8 mouse cellular contexts compared by ENCODE assay signal in genomic region chr7:135403416-135403815, GRCm38 (mm10). TPM values are rescaled to one million over a fixed set of nuclear protein-coding genes. Genes with fewer than 3 reads are reported as not detected.
DNase-seq lines count a peak whose midpoint lies in the region; ATAC-seq lines count a peak whose summit lies in the region.

No protein-coding gene starts in this region.

- no peaks in the 10 kb centered on the region for H3K27me3 ChIP-seq in splenic B cell, adult 2 months (ENCODE audit: control insufficient read depth, insufficient read depth, low read length, poor library complexity, severe bottlenecking)

- H3K36me3 ChIP-seq in splenic B cell, adult 2 months (ENCODE audit: control insufficient read depth, insufficient read depth, low read length, poor library complexity, severe bottlenecking): no peaks in the 10 kb centered on the region

- DNase-seq in heart, adult 11 months: peak; percentile 85
- DNase-seq in heart, postnatal 25 days (ENCODE audit: low spot score): no peak
- peak; percentile 62 to 75 for DNase-seq in adrenal gland, adult 18-20 months (ENCODE audit: low spot score in 2 of 2)
- peak; percentile 90 for DNase-seq in embryo, embryonic 11 days
- DNase-seq in heart, postnatal 10 days: peak; percentile 68 to 83
- DNase-seq in layer of hippocampus, postnatal 10 days (ENCODE audit: low spot score in 2 of 2): peak; percentile 86 to 89
- DNase-seq in splenic B cell, adult 2 months (ENCODE audit: low read depth, low spot score): peak; percentile 55

- ATAC-seq in megakaryocyte, adult 5-6 weeks (ENCODE audit: poor library complexity, severe bottlenecking): 0 out of 2 replicates have a peak, but pooled peaks have one; percentile 35

- intact Hi-C loops in heart, postnatal 25 days (cut with DNase I): loop anchor here (1.0 to 5.0 kb wide), 3 partner anchors 62 to 229 kb away; no protein-coding TSS in a partner anchor
- intact Hi-C loops in heart, postnatal 10 days (cut with DNase I): loop anchor here (1.0 to 10.0 kb wide), 4 partner anchors 63 to 334 kb away; no protein-coding TSS in a partner anchor

RNA-seq across cellular contexts. Expression of gene Foxi2, which starts 6.7 kb away (rescaled TPM):
- total RNA-seq in heart, postnatal 25 days (2021): not detected
- not detected for total RNA-seq in adrenal gland, adult 18-20 months (2021)
- total RNA-seq in heart, postnatal 10 days (2021): not detected
- not detected for total RNA-seq in layer of hippocampus, postnatal 10 days (2021)
- total RNA-seq in megakaryocyte, adult 5-6 weeks (2015): not detected in 2 replicates
- total RNA-seq in megakaryocyte, adult 5-6 weeks (2017): not detected in 2 replicates
